Mouse (Mus musculus) cerebellum, adult 2 months (tissue): ENCODE measurements at regions not wholly inside any gene's neighbourhood (a gene's known extent, or its start where the extent isn't known, plus 50 kb on each side); places are given as distances from the start of the nearest gene placed in this dataset.

Experiments
- CTCF ChIP-seq: fragments of 200-500 bp; IDR thresholded peaks from 2 replicates; pipeline ENCODE4 v1.5.1; 2011; ENCODE audit warnings: low read depth, mild to moderate bottlenecking, control low read depth, low read length, moderate library complexity, borderline replicate concordance; ENCODE audit not compliant: insufficient read depth
- POLR2A ChIP-seq: fragments of 200-500 bp; IDR thresholded peaks from 2 replicates; pipeline ENCODE4 v1.6.1; 2011; ENCODE audit warnings: low read length, control low read depth, borderline replicate concordance; ENCODE audit not compliant: insufficient read depth

DNA sequence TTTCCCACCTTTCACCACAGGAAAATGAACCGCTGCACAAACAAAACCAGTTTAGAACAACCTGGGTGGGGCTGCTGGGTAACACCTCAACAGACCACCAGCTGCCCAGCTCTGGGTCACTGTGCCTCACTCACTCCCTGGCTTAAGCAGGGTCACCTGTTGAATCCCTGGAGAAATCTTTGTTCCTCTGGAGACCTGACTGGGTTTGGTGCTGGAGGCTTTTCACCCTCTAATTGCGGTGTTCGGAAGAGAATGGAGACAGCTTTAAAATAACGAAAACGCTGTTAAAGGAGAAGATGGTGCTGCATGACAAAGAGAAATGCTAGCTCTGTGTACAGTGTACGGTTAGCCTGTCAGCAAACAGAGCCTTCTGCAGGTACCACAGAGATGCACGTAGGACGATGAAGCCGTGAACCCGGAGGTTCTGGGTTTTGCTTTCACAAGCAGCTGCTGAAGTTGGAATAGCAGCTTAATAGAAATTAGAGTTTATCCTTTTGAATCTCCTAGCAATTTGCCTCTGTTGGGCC, 218.6 kb upstream of the Sp4 start:
- TF ChIP-seq CTCF (no peak), POLR2A (no peak)
